Comparison of ENCODE assay signal across 21 mouse cellular contexts in the genomic region with DNA sequence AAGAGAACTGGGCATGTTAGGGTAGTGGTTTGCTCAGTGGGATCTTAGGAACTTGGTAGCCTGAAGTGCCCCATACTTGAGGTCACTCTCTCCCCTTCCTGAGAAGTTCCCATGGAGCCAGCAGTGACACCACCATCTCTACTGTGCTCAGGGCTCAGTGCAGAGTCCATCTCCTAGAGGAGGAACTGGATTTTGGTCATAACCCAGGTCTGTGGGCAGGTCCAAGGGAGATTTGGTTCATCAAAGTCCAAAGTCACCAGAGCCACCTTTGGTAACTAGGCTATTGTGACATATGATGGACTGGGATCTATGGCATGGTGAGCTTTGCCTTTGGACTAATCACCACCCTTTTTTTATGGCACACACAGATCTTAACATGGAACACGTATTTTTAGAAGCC.
DNase-seq lines count a peak whose midpoint lies in the region; ATAC-seq and TF ChIP-seq lines count a peak whose summit lies in the region.
"Had no signal": no experiment of that assay in that cellular context is flagged by ENCODE, and none has a peak within 500 bp of the region (broad histone marks: within the 10 kb centered on the region; RNA-seq: fewer than 3 reads in every experiment).

No protein-coding gene starts in this region.

- no peak overlapping the region for H3K9ac ChIP-seq in forebrain, embryonic 11.5 days (ENCODE audit: low read length)
- no peak overlapping the region for H3K9ac ChIP-seq in forebrain, postnatal 0 days
- H3K9ac ChIP-seq in intestine, postnatal 0 days (ENCODE audit: low read depth, low read length), result no peak overlapping the region
- H3K9ac ChIP-seq: embryonic facial prominence, embryonic 13.5 days; forebrain, embryonic 12.5 days; hindbrain, embryonic 14.5 days; lung, embryonic 14.5 days had no signal

- H3K9me3 ChIP-seq in forebrain, embryonic 11.5 days (ENCODE audit: control insufficient read depth, low read length), result no peaks in the 10 kb centered on the region
- no peaks in the 10 kb centered on the region for H3K9me3 ChIP-seq in forebrain, postnatal 0 days (ENCODE audit: low read length)
- no peaks in the 10 kb centered on the region for H3K9me3 ChIP-seq in intestine, postnatal 0 days (ENCODE audit: control insufficient read depth)
- H3K9me3 ChIP-seq: embryonic facial prominence, embryonic 13.5 days; forebrain, embryonic 12.5 days had no signal

- WGBS in forebrain, embryonic 11.5 days, result 93% methylated on average over 1 of the region's 1 CpGs
- 73% methylated on average over 1 of the region's 1 CpGs for WGBS in forebrain, postnatal 0 days
- 78% methylated on average over 1 of the region's 1 CpGs for WGBS in kidney, adult 2 months
- 45% methylated on average over 1 of the region's 1 CpGs for WGBS in intestine, postnatal 0 days

- no peak for ATAC-seq in forebrain, embryonic 11.5 days (replicated peaks; ENCODE audit: low FRiP score)
- ATAC-seq in forebrain, postnatal 0 days, result no peak
- peak; percentile 89 for ATAC-seq in intestine, postnatal 0 days
- ATAC-seq: CD4-positive, CD25-positive, alpha-beta regulatory T cell, adult 4 months; Patski had no signal

- TF ChIP-seq POLR2A in kidney, adult 2 months (IDR thresholded peaks at IDR 0.05; ENCODE audit: low read depth, low read length), result no peak

- H3K36me3 ChIP-seq in forebrain, embryonic 11.5 days (ENCODE audit: control insufficient read depth, insufficient read depth, low read length), result no peaks in the 10 kb centered on the region
- no peaks in the 10 kb centered on the region; the same call in 1 of the 2 replicates for H3K36me3 ChIP-seq in forebrain, postnatal 0 days (ENCODE audit: insufficient read depth)
- H3K36me3 ChIP-seq in kidney, adult 2 months (ENCODE audit: control insufficient read depth, insufficient read depth, low read length), result no peaks in the 10 kb centered on the region
- peaks cover 9% of the 10 kb centered on the region; the same call in 1 of the 2 replicates for H3K36me3 ChIP-seq in intestine, postnatal 0 days (ENCODE audit: control insufficient read depth, insufficient read depth)
- H3K36me3 ChIP-seq: embryonic facial prominence, embryonic 13.5 days; forebrain, embryonic 12.5 days had no signal

- TF ChIP-seq CTCF in forebrain, postnatal 0 days (IDR thresholded peaks at IDR 0.05; ENCODE audit: low read depth), result no peak
- TF ChIP-seq CTCF in kidney, adult 2 months (conservative IDR thresholded peaks at IDR 0.05; ENCODE audit: insufficient read depth, insufficient read length, low read depth, low read length), result no peak
- no peak for TF ChIP-seq CTCF in intestine, postnatal 0 days (IDR thresholded peaks at IDR 0.05; ENCODE audit: low read depth)

- H3K4me1 ChIP-seq in forebrain, embryonic 11.5 days (replicated peaks; ENCODE audit: control insufficient read depth, insufficient read depth, low read length), result peaks cover 13% of the 10 kb centered on the region
- peaks cover 6% of the 10 kb centered on the region for H3K4me1 ChIP-seq in forebrain, postnatal 0 days (ENCODE audit: insufficient read depth)
- H3K4me1 ChIP-seq in kidney, adult 2 months (ENCODE audit: control insufficient read depth, insufficient read depth, low read length), result no peaks in the 10 kb centered on the region
- H3K4me1 ChIP-seq in brown adipose tissue, adult 24 weeks (ENCODE audit: control insufficient read depth, insufficient read depth, insufficient read length, low read length), result peaks cover 23% of the 10 kb centered on the region
- 0 out of 2 replicates have a peak, but pooled peaks cover 8% of the 10 kb centered on the region for H3K4me1 ChIP-seq in intestine, postnatal 0 days (replicated peaks; ENCODE audit: control insufficient read depth, insufficient read depth, low read length)

- H3K4me2 ChIP-seq in forebrain, embryonic 11.5 days (ENCODE audit: low read depth, low read length, severe bottlenecking), result no peak overlapping the region
- H3K4me2 ChIP-seq in forebrain, postnatal 0 days (ENCODE audit: low read depth), result no peak overlapping the region
- no peak overlapping the region for H3K4me2 ChIP-seq in intestine, postnatal 0 days (replicated peaks; ENCODE audit: low read depth)
- H3K4me2 ChIP-seq: embryonic facial prominence, embryonic 13.5 days; forebrain, embryonic 12.5 days; heart, embryonic 11.5 days; hindbrain, embryonic 14.5 days; lung, embryonic 14.5 days had no signal

- H3K27me3 ChIP-seq in forebrain, embryonic 11.5 days (ENCODE audit: control insufficient read depth, insufficient read depth, low read length), result no peaks in the 10 kb centered on the region
- H3K27me3 ChIP-seq in forebrain, postnatal 0 days (ENCODE audit: insufficient read depth, low read length), result no peaks in the 10 kb centered on the region
- H3K27me3 ChIP-seq in kidney, adult 2 months (replicated peaks; ENCODE audit: control insufficient read depth, insufficient read depth, low read length), result no peaks in the 10 kb centered on the region
- no peaks in the 10 kb centered on the region for H3K27me3 ChIP-seq in intestine, postnatal 0 days (replicated peaks; ENCODE audit: control insufficient read depth, insufficient read depth, low read length)
- H3K27me3 ChIP-seq: embryonic facial prominence, embryonic 13.5 days; forebrain, embryonic 12.5 days; Patski had no signal

- DNase-seq in forebrain, embryonic 11.5 days (ENCODE audit: low spot score), result peak; percentile 35
- DNase-seq in forebrain, postnatal 0 days, result no peak
- peak; percentile 36 for DNase-seq in kidney, adult 2 months
- no peak for DNase-seq in kidney, postnatal 4 days
- no peak for DNase-seq in right cerebral cortex, postnatal 14 days
- DNase-seq: adrenal gland, adult 8-10 months; kidney, adult 8-10 months; kidney, postnatal 14 days; layer of hippocampus, adult 9-11 months; lung, embryonic 14.5 days; retina, postnatal 1 day; right cerebral cortex, postnatal 4 days had no signal

- no peak overlapping the region for H3K27ac ChIP-seq in forebrain, embryonic 11.5 days (ENCODE audit: low read depth, low read length)
- no peak overlapping the region for H3K27ac ChIP-seq in forebrain, postnatal 0 days (ENCODE audit: low read depth, low read length)
- H3K27ac ChIP-seq in kidney, adult 2 months (ENCODE audit: insufficient read depth, low read depth, low read length), result no peak overlapping the region
- H3K27ac ChIP-seq in brown adipose tissue, adult 24 weeks (replicated peaks; ENCODE audit: low read depth, low read length), result peak overlapping the region; percentile 59
- H3K27ac ChIP-seq in intestine, postnatal 0 days (ENCODE audit: low read depth, low read length), result no peak overlapping the region
- H3K27ac ChIP-seq: stomach, postnatal 0 days had no signal

- no peak overlapping the region for H3K4me3 ChIP-seq in forebrain, embryonic 11.5 days (ENCODE audit: low read depth, low read length)
- no peak overlapping the region for H3K4me3 ChIP-seq in forebrain, postnatal 0 days (ENCODE audit: low read depth, low read length)
- H3K4me3 ChIP-seq in kidney, adult 2 months (ENCODE audit: insufficient read depth, low read depth, low read length), result no peak overlapping the region
- H3K4me3 ChIP-seq in brown adipose tissue, adult 24 weeks (ENCODE audit: insufficient read depth, low read depth, low read length), result no peak overlapping the region
- H3K4me3 ChIP-seq in intestine, postnatal 0 days (ENCODE audit: low read depth, low read length), result no peak overlapping the region
- H3K4me3 ChIP-seq: embryonic facial prominence, embryonic 13.5 days; forebrain, embryonic 12.5 days had no signal

Comparison
In these comparisons a context has a peak if more than half of its experiments do, and no peak if none do; other contexts are left out.
1. DNase-seq: peak in forebrain, embryonic 11.5 days (single experiment) and kidney, adult 2 months (single experiment); none in forebrain, postnatal 0 days (single experiment), kidney, postnatal 4 days (0 of 2) and right cerebral cortex, postnatal 14 days (single experiment).